ENCODE assay signal across 8 mouse cellular contexts in the genomic region with DNA sequence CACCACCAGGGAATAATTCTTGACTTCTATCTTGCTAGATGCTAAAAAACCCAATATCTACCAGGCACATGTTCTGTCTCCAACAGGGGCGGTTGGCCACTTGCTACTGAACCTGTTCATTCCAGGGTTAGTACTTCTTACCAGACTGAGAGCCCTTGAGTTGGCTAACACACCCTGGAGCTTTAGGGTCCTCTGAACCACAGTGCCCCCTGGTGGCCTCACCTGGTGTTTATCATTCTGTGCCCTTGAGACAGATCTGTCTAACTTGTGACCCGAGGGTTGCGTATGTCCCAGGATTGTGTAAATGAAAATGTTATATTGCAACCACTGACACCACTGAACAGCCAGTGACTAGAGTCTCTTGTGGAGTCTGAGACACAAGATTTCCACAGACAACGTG. TPM values are rescaled to one million over a fixed set of nuclear protein-coding genes. Genes with fewer than 3 reads are reported as not detected.
DNase-seq lines count a peak whose midpoint lies in the region; TF ChIP-seq lines count a peak whose summit lies in the region.
"Had no signal": no experiment of that assay in that cellular context is flagged by ENCODE, and none has a peak within 500 bp of the region (broad histone marks: within the 10 kb centered on the region; RNA-seq: fewer than 3 reads in every experiment).

No protein-coding gene starts in this region.

- H3K9ac ChIP-seq in ES-E14 (ENCODE audit: insufficient read depth, low read depth, low read length, poor library complexity, severe bottlenecking): no peak overlapping the region
- H3K9ac ChIP-seq: limb, embryonic 15.5 days had no signal

- no peaks in the 10 kb centered on the region for H3K9me3 ChIP-seq in ES-E14 (ENCODE audit: control insufficient read depth, insufficient read depth, low read depth, low read length)
- H3K9me3 ChIP-seq: limb, embryonic 15.5 days had no signal

- peaks cover 21% of the 10 kb centered on the region; the same call in 1 of the 2 replicates for H3K36me3 ChIP-seq in ES-E14 (ENCODE audit: control insufficient read depth, insufficient read depth, low read length, poor library complexity, severe bottlenecking)
- H3K36me3 ChIP-seq: limb, embryonic 15.5 days had no signal

- no peak overlapping the region for H3K27ac ChIP-seq in ES-E14 (ENCODE audit: insufficient read depth, low read depth, low read length, poor library complexity, severe bottlenecking)
- H3K27ac ChIP-seq: limb, embryonic 15.5 days had no signal

- in situ Hi-C loops in ES-E14 (cut with MboI; ENCODE audit: low sequenced_read_pairs in 2 of 2, unreplicated experiment in 2 of 2): no loop called here

- H3K4me1 ChIP-seq in ES-E14 (ENCODE audit: control insufficient read depth in 2 of 2, insufficient read depth in 2 of 2, low read length in 2 of 2, poor library complexity in 1 of 2): no peaks in the 10 kb centered on the region
- H3K4me1 ChIP-seq: limb, embryonic 15.5 days had no signal

- H3K4me3 ChIP-seq in ES-E14 (ENCODE audit: insufficient read depth in 1 of 2, low read depth in 1 of 2, low read length in 2 of 2, poor library complexity in 1 of 2, severe bottlenecking in 1 of 2): no peak overlapping the region
- H3K4me3 ChIP-seq: limb, embryonic 15.5 days had no signal

- peak; percentile 92 to 95 for DNase-seq in B cell, adult 2 months
- peak; percentile 71 for DNase-seq in ES-E14 (ENCODE audit: low read depth, low spot score)
- DNase-seq in cerebellum, adult 18-20 months: peak; percentile 40 to 58
- DNase-seq in gastrocnemius, adult 8-10 months (ENCODE audit: low spot score in 2 of 2): peak; percentile 19 to 40
- DNase-seq in layer of hippocampus, adult 9-10 months (ENCODE audit: low spot score): peak; percentile 63
- DNase-seq in lung, postnatal 36 days: peak; percentile 90
- DNase-seq in spleen, adult 18-20 months: peak; percentile 71 to 86

TF ChIP-seq in ES-E14, 5 proteins besides CTCF, POLR2A, EP300 and RAD21:
- TF ChIP-seq ZC3H11A (IDR thresholded peaks at IDR 0.05; ENCODE audit: borderline replicate concordance, low read depth, low read length): peak; percentile 62; the same call in 1 of the 2 replicates
- no peak for TF ChIP-seq MAFK (IDR thresholded peaks at IDR 0.05; ENCODE audit: insufficient read depth, low read depth, low read length)
- TF ChIP-seq ZNF384 (IDR thresholded peaks at IDR 0.05; ENCODE audit: low read depth, low read length): no peak
- no peak for TF ChIP-seq CHD2 (IDR thresholded peaks at IDR 0.05; ENCODE audit: low read depth, low read length)

RNA-seq across cellular contexts. Expression of a gene that starts 41.1 kb away (rescaled TPM):
- total RNA-seq in ES-E14 (2012; rRNA removed): 13.3 and 22.3 TPM in 2 replicates
- total RNA-seq in gastrocnemius, adult 8-10 months (2022): 1 to 10 TPM in 3 of 4 experiments, under 1 TPM in 1; 0.46 to 1.6 (median 1.3) TPM

Comparison
In these comparisons a context has a peak if more than half of its experiments do, and no peak if none do; other contexts are left out.
1. DNase-seq: peak in every context shown above with its lines; median percentile 94 in B cell, adult 2 months; 90 in lung, postnatal 36 days; 78 in spleen, adult 18-20 months; 71 in ES-E14; 63 in layer of hippocampus, adult 9-10 months; 49 in cerebellum, adult 18-20 months; 30 in gastrocnemius, adult 8-10 months.